22 mouse cellular contexts compared by ENCODE assay signal in genomic region chr10:96410028-96410427, GRCm38 (mm10).
DNase-seq lines count a peak whose midpoint lies in the region; ATAC-seq and TF ChIP-seq lines count a peak whose summit lies in the region.
"Had no signal": no experiment of that assay in that cellular context is flagged by ENCODE, and none has a peak within 500 bp of the region (broad histone marks: within the 10 kb centered on the region; RNA-seq: fewer than 3 reads in every experiment).

No protein-coding gene starts in this region.

- H3K4me1 ChIP-seq in intestine, postnatal 0 days (replicated peaks; ENCODE audit: control insufficient read depth, insufficient read depth, low read length), result no peaks in the 10 kb centered on the region; the same call in 1 of the 2 replicates
- H3K4me1 ChIP-seq: forebrain, embryonic 10.5 days; heart, embryonic 10.5 days had no signal

- 60% methylated on average over 6 of the region's 6 CpGs for WGBS in intestine, postnatal 0 days

- ATAC-seq in CD4-positive, CD25-positive, alpha-beta regulatory T cell, adult 4 months, result peak; percentile 73
- ATAC-seq in activated CD4-positive, CD25-positive, alpha-beta regulatory T cell, adult 4 months, result peak; percentile 67
- ATAC-seq in intestine, postnatal 0 days, result no peak
- ATAC-seq: forebrain, embryonic 14.5 days had no signal

- peak overlapping the region; percentile 9 for H3K4me2 ChIP-seq in myocyte (ENCODE audit: low read depth)
- H3K4me2 ChIP-seq in intestine, postnatal 0 days (replicated peaks; ENCODE audit: low read depth), result no peak overlapping the region
- H3K4me2 ChIP-seq: hindbrain, embryonic 14.5 days had no signal

- no peak overlapping the region for H3ac ChIP-seq in myocyte (ENCODE audit: control insufficient read depth, insufficient read length)

- peak; percentile 46 for DNase-seq in CD4-positive helper T cell, adult 2 months (ENCODE audit: low read depth, low spot score)
- DNase-seq in left cerebral cortex, postnatal 14 days (ENCODE audit: low spot score in 2 of 2), result no peak
- DNase-seq in adrenal gland, adult 18-20 months (ENCODE audit: low spot score in 2 of 2), result no peak
- DNase-seq: adrenal gland, postnatal 14 days; B cell, adult 2 months; cerebellum, adult 18-20 months; cerebellum, adult 9-11 months; gastrocnemius, adult 2 months; gastrocnemius, postnatal 25 days; heart, adult 18-20 months; heart, postnatal 14 days; kidney, adult 18-20 months had no signal

- intact Hi-C loops in left cerebral cortex, postnatal 14 days (cut with DNase I), result no loop called here

- H3K36me3 ChIP-seq in myocyte (ENCODE audit: control insufficient read depth, insufficient read depth), result no peaks in the 10 kb centered on the region
- H3K36me3 ChIP-seq in intestine, postnatal 0 days (ENCODE audit: control insufficient read depth, insufficient read depth), result no peaks in the 10 kb centered on the region
- H3K36me3 ChIP-seq: embryonic facial prominence, embryonic 10.5 days; forebrain, embryonic 10.5 days; heart, embryonic 10.5 days had no signal

- H3K27me3 ChIP-seq in myocyte (ENCODE audit: control insufficient read depth, insufficient read depth, insufficient read length), result no peaks in the 10 kb centered on the region
- H3K27me3 ChIP-seq in intestine, postnatal 0 days (replicated peaks; ENCODE audit: control insufficient read depth, insufficient read depth, low read length), result no peaks in the 10 kb centered on the region

- no peak for TF ChIP-seq CTCF in intestine, postnatal 0 days (IDR thresholded peaks at IDR 0.05; ENCODE audit: low read depth)

- no peaks in the 10 kb centered on the region for H3K9me3 ChIP-seq in intestine, postnatal 0 days (ENCODE audit: control insufficient read depth)
- H3K9me3 ChIP-seq: embryonic facial prominence, embryonic 10.5 days; forebrain, embryonic 10.5 days; heart, embryonic 10.5 days had no signal

- H3K9ac ChIP-seq in intestine, postnatal 0 days (ENCODE audit: low read depth, low read length), result no peak overlapping the region
- H3K9ac ChIP-seq: hindbrain, embryonic 14.5 days had no signal

- no peak overlapping the region for H3K27ac ChIP-seq in intestine, postnatal 0 days (ENCODE audit: low read depth, low read length)
- H3K27ac ChIP-seq: embryonic facial prominence, embryonic 10.5 days; forebrain, embryonic 10.5 days; gastrocnemius, adult 2 months; heart, embryonic 10.5 days; hindbrain, embryonic 14.5 days had no signal

- TF ChIP-seq POLR2A in myocyte (IDR thresholded peaks at IDR 0.05; ENCODE audit: insufficient read length, low read depth), result no peak

- H3K4me3 ChIP-seq in myocyte, result no peak overlapping the region
- no peak overlapping the region for H3K4me3 ChIP-seq in intestine, postnatal 0 days (ENCODE audit: low read depth, low read length)
- H3K4me3 ChIP-seq: embryonic facial prominence, embryonic 10.5 days; erythroblast, embryonic 14.5 days; forebrain, embryonic 10.5 days; gastrocnemius, adult 2 months; heart, embryonic 10.5 days had no signal

- no peaks in the 10 kb centered on the region for H3K79me2 ChIP-seq in myocyte (ENCODE audit: control insufficient read depth, insufficient read depth)

TF ChIP-seq in myocyte, 11 proteins besides CTCF, POLR2A, EP300 and RAD21:
- TF ChIP-seq CEBPB (IDR thresholded peaks at IDR 0.05; ENCODE audit: insufficient read depth, poor library complexity, severe bottlenecking) (peak; percentile 93), REST (IDR thresholded peaks at IDR 0.05; ENCODE audit: insufficient read depth, insufficient read length) (no peak)
